Mouse (Mus musculus): Measurements from ENCODE around the gene Hist1h3f. TPM values are rescaled to one million over a fixed set of nuclear protein-coding genes. Genes with fewer than 3 reads are reported as not detected.
"Not testable (repeated sequence)": the region's sequence is repeated elsewhere in the genome, so short reads cannot be mapped to it uniquely, and the experiment has no call there.

Gene Hist1h3f
- polyA plus RNA-seq, 1 experiment: 1.3 TPM

DNA sequence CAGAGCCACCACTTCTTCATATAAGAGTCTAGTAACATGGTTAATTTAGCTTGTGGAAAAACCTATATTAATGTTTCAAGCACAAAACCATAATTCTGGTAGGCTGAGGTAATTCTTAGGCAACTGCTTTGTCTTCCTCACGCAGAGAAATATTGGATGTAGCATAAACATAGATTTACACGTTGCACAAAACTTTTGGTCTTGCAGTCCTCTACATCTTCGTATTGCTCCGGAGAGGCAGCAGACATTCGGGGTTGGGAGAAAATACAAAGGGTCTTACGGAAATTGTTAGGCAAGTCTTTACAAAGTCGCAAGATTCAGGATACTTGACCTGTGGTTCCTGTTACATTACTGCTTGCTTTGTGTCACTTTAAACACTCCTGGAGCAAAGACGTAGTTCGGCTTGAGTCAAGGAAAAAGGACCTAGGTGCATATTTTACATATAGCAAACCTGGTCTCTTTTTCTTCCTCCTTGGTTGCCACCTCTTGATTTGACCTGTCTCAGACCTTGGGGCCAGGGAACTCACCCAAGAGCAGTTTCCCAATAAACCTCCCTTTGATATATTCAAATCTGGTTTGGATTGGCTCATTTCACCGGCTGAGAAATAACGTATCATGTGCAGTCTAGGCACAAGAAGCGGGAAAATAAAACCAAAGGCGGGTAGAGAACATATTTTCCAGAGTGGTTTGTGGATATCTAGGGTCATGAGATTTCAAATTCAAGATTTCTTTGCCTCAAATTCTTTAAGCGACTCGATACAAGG, 9.3 kb upstream of the Hist1h3f start:
- Histone ChIP-seq H3K4me3 (ENCODE audit: control insufficient read depth, low read depth, low read length) (no peak overlapping the region; the same call in 1 of the 2 replicates), H3K27me3 (ENCODE audit: control insufficient read depth, insufficient read depth, low read length) (no peaks in the 10 kb centered on the region), H3K36me3 (ENCODE audit: control insufficient read depth, insufficient read depth, low read length) (no peaks in the 10 kb centered on the region), H3K27ac (ENCODE audit: control insufficient read depth, insufficient read depth, low read depth, low read length) (no peak overlapping the region), H3K4me1 (ENCODE audit: control insufficient read depth, insufficient read depth, low read length) (peaks cover 7% of the 10 kb centered on the region)
- TF ChIP-seq POLR2A (IDR thresholded peaks at IDR 0.05; ENCODE audit: control insufficient read depth, low read depth, low read length) (no peak), CTCF (IDR thresholded peaks at IDR 0.05; ENCODE audit: control insufficient read depth, insufficient read depth, insufficient replicate concordance, low read depth, low read length) (no peak)

DNA sequence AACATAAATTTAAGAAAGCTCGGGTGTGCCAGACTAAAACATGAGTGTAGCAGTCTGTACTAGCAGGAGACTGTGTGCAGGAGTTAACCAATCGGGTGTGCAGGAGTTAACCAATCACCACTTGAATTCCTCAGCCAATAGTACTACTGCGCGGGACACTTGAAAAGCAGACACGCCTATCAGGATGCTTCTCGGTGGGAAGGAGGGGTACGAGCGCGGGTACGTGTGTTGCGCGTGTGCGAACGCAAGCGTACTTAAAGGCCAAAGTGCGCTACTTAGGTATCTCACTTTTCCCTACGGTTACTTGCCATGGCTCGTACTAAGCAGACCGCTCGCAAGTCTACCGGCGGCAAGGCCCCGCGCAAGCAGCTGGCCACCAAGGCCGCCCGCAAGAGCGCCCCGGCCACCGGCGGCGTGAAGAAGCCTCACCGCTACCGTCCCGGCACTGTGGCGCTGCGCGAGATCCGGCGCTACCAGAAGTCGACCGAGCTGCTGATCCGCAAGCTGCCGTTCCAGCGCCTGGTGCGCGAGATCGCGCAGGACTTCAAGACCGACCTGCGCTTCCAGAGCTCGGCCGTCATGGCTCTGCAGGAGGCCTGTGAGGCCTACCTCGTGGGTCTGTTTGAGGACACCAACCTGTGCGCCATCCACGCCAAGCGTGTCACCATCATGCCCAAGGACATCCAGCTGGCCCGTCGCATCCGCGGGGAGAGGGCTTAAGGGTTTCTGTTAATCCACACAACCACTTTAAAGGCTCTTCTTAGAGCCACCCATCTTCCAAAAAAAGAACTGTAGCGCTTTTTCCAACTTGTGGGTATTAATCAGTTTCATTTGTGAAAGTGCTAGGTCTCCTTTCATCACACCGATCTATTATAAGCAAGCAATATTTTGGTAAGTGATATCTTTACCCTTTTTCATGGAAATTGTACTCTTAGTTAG, 8.4 kb upstream of the Hist1h3f start, which contains the start of gene Hist1h3g:
Gene Hist1h3g (plus strand): TSS at position 286 of the 939 bp plus-strand sequence.
- H3K36me3 ChIP-seq (ENCODE audit: control insufficient read depth, insufficient read depth, low read length); H3K27ac ChIP-seq (ENCODE audit: control insufficient read depth, insufficient read depth, low read depth, low read length); H3K27me3 ChIP-seq (ENCODE audit: control insufficient read depth, insufficient read depth, low read length); H3K4me1 ChIP-seq (ENCODE audit: control insufficient read depth, insufficient read depth, low read length): not testable (repeated sequence)
- peak within 1 kb of the TSS; percentile 38 for H3K4me3 ChIP-seq (ENCODE audit: control insufficient read depth, low read depth, low read length)
- TF ChIP-seq POLR2A (IDR thresholded peaks at IDR 0.05; ENCODE audit: control insufficient read depth, low read depth, low read length): peak; percentile 43; the same call in 1 of the 2 replicates

DNA sequence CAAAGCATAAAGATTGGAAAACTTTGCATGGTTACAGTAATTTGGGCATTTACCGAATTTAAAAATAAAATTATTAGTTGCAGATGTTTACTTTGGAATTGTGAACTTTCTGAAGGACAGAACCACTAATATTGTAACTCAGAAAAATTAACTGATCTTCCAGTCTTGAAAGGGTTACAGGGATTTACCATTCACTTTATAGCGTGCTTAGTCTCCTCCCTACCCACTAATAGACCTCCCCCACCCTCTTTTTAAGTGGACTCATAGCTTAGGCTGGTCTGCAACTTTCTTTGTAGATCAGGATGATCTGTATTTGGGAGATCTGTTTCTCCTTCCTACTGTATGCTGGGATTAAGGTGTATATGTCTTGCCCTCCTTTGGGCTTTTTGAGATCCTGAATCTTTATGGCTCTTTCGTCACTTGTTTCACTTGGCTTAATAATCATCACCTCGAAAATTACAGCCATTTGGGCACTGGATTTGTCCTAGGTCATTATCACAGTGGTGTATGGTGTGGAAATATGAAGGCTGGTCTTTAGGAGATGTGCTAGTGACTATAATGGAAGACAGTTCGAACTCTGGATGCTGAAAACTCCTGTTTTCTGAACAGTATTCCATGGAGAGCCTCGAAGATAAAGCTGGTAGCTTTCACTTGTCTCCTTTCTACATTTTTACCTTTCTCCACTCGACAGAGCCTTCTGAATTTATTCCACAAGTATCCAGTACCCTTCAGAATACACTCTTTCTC, 7.6 kb upstream of the Hist1h3f start:
- H3K27me3 ChIP-seq (ENCODE audit: control insufficient read depth, insufficient read depth, low read length): no peaks in the 10 kb centered on the region
- no peaks in the 10 kb centered on the region for H3K36me3 ChIP-seq (ENCODE audit: control insufficient read depth, insufficient read depth, low read length)
- TF ChIP-seq CTCF (IDR thresholded peaks at IDR 0.05; ENCODE audit: control insufficient read depth, insufficient read depth, insufficient replicate concordance, low read depth, low read length): no peak
- no peak for TF ChIP-seq POLR2A (IDR thresholded peaks at IDR 0.05; ENCODE audit: control insufficient read depth, low read depth, low read length)
- H3K4me3 ChIP-seq (ENCODE audit: control insufficient read depth, low read depth, low read length): no peak overlapping the region
- H3K27ac ChIP-seq (ENCODE audit: control insufficient read depth, insufficient read depth, low read depth, low read length): no peak overlapping the region
- peaks cover 7% of the 10 kb centered on the region for H3K4me1 ChIP-seq (ENCODE audit: control insufficient read depth, insufficient read depth, low read length)

DNA sequence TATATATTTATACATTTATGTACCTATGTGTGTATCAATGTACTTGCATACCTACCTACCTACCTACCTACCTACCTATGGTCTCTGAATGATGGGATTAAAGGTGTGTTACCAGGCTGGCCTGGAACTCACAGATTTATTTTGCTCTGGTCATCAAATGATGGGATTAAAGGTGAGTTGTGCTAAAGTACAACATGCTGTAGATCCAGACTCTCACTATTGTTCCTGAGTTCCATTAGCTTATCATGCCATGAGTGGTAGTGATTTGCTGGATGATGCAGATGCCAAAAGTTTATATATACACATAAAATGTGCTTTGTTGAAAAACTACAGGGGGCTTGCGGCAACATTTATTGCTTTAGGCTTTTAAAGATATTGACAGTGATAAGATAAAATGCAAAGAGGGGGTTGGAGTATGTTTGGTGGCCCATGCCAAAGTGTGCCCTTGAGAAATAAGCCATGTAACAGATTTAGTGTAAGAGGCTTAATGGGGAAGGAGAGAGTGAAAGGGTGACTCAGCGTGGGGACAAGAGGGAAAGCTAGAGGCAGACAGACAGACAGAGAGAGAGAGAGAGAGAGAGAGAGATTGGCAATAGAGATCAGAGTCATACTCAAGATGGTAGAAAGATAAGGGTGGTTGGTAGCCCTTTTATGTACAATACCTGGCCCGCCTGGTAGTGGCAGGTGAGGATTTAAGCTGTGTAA, 6.7 kb upstream of the Hist1h3f start:
- H3K36me3 ChIP-seq (ENCODE audit: control insufficient read depth, insufficient read depth, low read length): no peaks in the 10 kb centered on the region
- H3K27ac ChIP-seq (ENCODE audit: control insufficient read depth, insufficient read depth, low read depth, low read length): no peak overlapping the region
- TF ChIP-seq CTCF (IDR thresholded peaks at IDR 0.05; ENCODE audit: control insufficient read depth, insufficient read depth, insufficient replicate concordance, low read depth, low read length) (no peak), POLR2A (IDR thresholded peaks at IDR 0.05; ENCODE audit: control insufficient read depth, low read depth, low read length) (no peak)
- H3K4me1 ChIP-seq (ENCODE audit: control insufficient read depth, insufficient read depth, low read length): peaks cover 7% of the 10 kb centered on the region
- no peak overlapping the region for H3K4me3 ChIP-seq (ENCODE audit: control insufficient read depth, low read depth, low read length)
- H3K27me3 ChIP-seq (ENCODE audit: control insufficient read depth, insufficient read depth, low read length): no peaks in the 10 kb centered on the region

DNA sequence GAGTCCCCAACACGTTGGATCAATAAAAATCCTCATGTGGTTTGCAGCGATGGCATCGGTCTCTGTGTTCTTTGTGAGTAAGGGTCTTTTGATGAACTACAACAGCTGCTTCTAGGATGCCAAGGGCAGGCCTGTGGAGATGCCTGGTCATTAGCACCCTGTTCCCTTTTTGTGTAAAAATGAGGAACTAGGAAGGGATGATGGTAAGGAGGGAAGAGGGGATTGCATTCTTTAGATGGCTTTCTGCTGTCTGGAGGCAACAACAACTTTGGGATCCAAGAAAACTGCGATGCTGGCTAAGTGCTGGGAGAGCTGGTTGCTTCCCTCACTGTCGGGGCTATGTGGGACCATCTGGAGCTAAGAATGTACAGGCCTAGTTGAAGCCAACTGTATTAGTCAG, 5.6 kb upstream of the Hist1h3f start:
- H3K27me3 ChIP-seq (ENCODE audit: control insufficient read depth, insufficient read depth, low read length): no peaks in the 10 kb centered on the region
- no peak overlapping the region for H3K27ac ChIP-seq (ENCODE audit: control insufficient read depth, insufficient read depth, low read depth, low read length)
- peaks cover 7% of the 10 kb centered on the region for H3K4me1 ChIP-seq (ENCODE audit: control insufficient read depth, insufficient read depth, low read length)
- TF ChIP-seq CTCF (IDR thresholded peaks at IDR 0.05; ENCODE audit: control insufficient read depth, insufficient read depth, insufficient replicate concordance, low read depth, low read length): no peak
- no peak for TF ChIP-seq POLR2A (IDR thresholded peaks at IDR 0.05; ENCODE audit: control insufficient read depth, low read depth, low read length)
- no peaks in the 10 kb centered on the region for H3K36me3 ChIP-seq (ENCODE audit: control insufficient read depth, insufficient read depth, low read length)
- no peak overlapping the region for H3K4me3 ChIP-seq (ENCODE audit: control insufficient read depth, low read depth, low read length)

DNA sequence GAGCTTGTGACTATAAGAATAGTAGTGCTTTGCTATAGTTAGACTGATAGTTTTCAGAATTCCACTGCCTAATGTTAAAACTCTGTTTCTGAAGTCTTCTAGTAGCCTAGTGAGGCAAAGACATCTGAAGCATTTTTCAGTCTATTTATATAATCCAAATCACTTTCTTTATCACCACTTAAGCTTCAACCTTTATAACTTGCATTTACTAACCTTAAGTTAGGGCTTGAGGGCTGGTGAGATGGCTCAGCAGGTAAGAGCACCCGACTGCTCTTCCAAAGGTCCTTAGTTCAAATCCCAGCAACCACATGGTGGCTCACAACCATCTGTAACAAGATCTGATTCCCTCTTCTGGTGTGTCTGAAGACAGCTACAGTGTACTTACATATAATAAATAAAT, 4.0 kb upstream of the Hist1h3f start:
- not testable (repeated sequence) for H3K4me1 ChIP-seq (ENCODE audit: control insufficient read depth, insufficient read depth, low read length); H3K4me3 ChIP-seq (ENCODE audit: control insufficient read depth, low read depth, low read length)

More for the DNA sequence above, 4.0 kb upstream of the Hist1h3f start:
- H3K27ac ChIP-seq (ENCODE audit: control insufficient read depth, insufficient read depth, low read depth, low read length); H3K36me3 ChIP-seq (ENCODE audit: control insufficient read depth, insufficient read depth, low read length); H3K27me3 ChIP-seq (ENCODE audit: control insufficient read depth, insufficient read depth, low read length): not testable (repeated sequence)
